8 mouse cellular contexts compared by ENCODE assay signal in the genomic region with DNA sequence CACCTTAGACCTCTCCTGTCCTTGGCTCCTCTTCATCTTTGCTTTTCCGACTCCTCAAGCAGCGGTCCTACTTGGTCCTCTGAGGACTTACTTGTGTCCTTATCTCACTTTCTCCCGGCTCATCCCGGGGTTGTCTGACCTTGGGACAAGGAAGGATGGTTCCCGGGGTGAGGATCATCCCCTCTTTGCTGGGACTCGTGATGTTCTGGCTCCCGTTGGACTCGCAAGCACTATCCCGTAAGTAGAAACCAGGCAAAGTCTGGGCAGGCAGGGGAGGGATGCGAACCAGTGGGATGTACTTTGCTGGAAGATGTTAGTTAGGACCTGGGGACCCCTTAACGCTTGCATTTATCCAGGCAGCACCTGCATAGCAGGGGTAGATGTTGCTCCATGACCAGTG. TPM values are rescaled to one million over a fixed set of nuclear protein-coding genes. Genes with fewer than 3 reads are reported as not detected.
DNase-seq lines count a peak whose midpoint lies in the region; ATAC-seq lines count a peak whose summit lies in the region.

No protein-coding gene starts in this region.

- WGBS in heart, embryonic 14.5 days: 4% methylated on average over 11 of the region's 11 CpGs
- WGBS in embryonic facial prominence, embryonic 11.5 days: 3% methylated on average over 11 of the region's 11 CpGs
- WGBS in hindbrain, embryonic 13.5 days: 6% methylated on average over 11 of the region's 11 CpGs
- 3% methylated on average over 11 of the region's 11 CpGs for WGBS in midbrain, embryonic 14.5 days

- peak overlapping the region; percentile 39 to 45 for H3K4me3 ChIP-seq in heart, embryonic 14.5 days (ENCODE audit: control insufficient read depth in 1 of 2, insufficient read depth in 1 of 2, low read depth in 1 of 2, low read length in 2 of 2)
- H3K4me3 ChIP-seq in embryonic facial prominence, embryonic 11.5 days (ENCODE audit: low read depth, low read length): peak overlapping the region; percentile 47
- H3K4me3 ChIP-seq in hindbrain, embryonic 13.5 days: peak overlapping the region; percentile 49
- peak overlapping the region; percentile 45; the same call in 1 of the 2 replicates for H3K4me3 ChIP-seq in midbrain, embryonic 14.5 days (replicated peaks; ENCODE audit: low read depth, low read length)

- no peaks in the 10 kb centered on the region for H3K36me3 ChIP-seq in heart, embryonic 14.5 days (ENCODE audit: control insufficient read depth, insufficient read depth, low read length)
- H3K36me3 ChIP-seq in embryonic facial prominence, embryonic 11.5 days (replicated peaks; ENCODE audit: control insufficient read depth, insufficient read depth, low read depth, low read length): no peaks in the 10 kb centered on the region
- no peaks in the 10 kb centered on the region for H3K36me3 ChIP-seq in hindbrain, embryonic 13.5 days
- no peaks in the 10 kb centered on the region for H3K36me3 ChIP-seq in midbrain, embryonic 14.5 days (ENCODE audit: control insufficient read depth, insufficient read depth, low read length)

- H3K27ac ChIP-seq in heart, embryonic 14.5 days (replicated peaks in 1 of 2; ENCODE audit: control insufficient read depth in 1 of 2, insufficient read depth in 1 of 2, low read depth in 2 of 2, low read length in 2 of 2): no peak overlapping the region
- H3K27ac ChIP-seq in embryonic facial prominence, embryonic 11.5 days (replicated peaks; ENCODE audit: low read depth, low read length): no peak overlapping the region
- H3K27ac ChIP-seq in hindbrain, embryonic 13.5 days: no peak overlapping the region
- H3K27ac ChIP-seq in midbrain, embryonic 14.5 days (replicated peaks; ENCODE audit: low read depth, low read length): no peak overlapping the region

- H3K4me1 ChIP-seq in heart, embryonic 14.5 days (ENCODE audit: control insufficient read depth in 2 of 2, insufficient read depth in 2 of 2, low read length in 2 of 2): peaks cover 0 to 14% of the 10 kb centered on the region in 2 experiments; a peak in 3 of 4 replicates
- H3K4me1 ChIP-seq in embryonic facial prominence, embryonic 11.5 days (ENCODE audit: control insufficient read depth, insufficient read depth, low read length): no peaks in the 10 kb centered on the region; the same call in 1 of the 2 replicates
- peaks cover 17% of the 10 kb centered on the region for H3K4me1 ChIP-seq in hindbrain, embryonic 13.5 days (replicated peaks)
- peaks cover 7% of the 10 kb centered on the region; the same call in 1 of the 2 replicates for H3K4me1 ChIP-seq in midbrain, embryonic 14.5 days (ENCODE audit: control insufficient read depth, insufficient read depth, low read length)

- peaks cover 63% of the 10 kb centered on the region for H3K27me3 ChIP-seq in heart, embryonic 14.5 days (ENCODE audit: control insufficient read depth, insufficient read depth, low read length)
- H3K27me3 ChIP-seq in embryonic facial prominence, embryonic 11.5 days (ENCODE audit: control insufficient read depth, insufficient read depth, low read length): peaks cover 41% of the 10 kb centered on the region
- H3K27me3 ChIP-seq in hindbrain, embryonic 13.5 days: peaks cover 71% of the 10 kb centered on the region
- H3K27me3 ChIP-seq in midbrain, embryonic 14.5 days (ENCODE audit: control insufficient read depth, insufficient read depth, low read length): peaks cover 44% of the 10 kb centered on the region

- H3K9ac ChIP-seq in heart, embryonic 14.5 days (ENCODE audit: low read length): no peak overlapping the region
- no peak overlapping the region for H3K9ac ChIP-seq in embryonic facial prominence, embryonic 11.5 days (replicated peaks; ENCODE audit: low read length)
- H3K9ac ChIP-seq in hindbrain, embryonic 13.5 days: no peak overlapping the region
- H3K9ac ChIP-seq in midbrain, embryonic 14.5 days (replicated peaks; ENCODE audit: low read length): no peak overlapping the region

- H3K9me3 ChIP-seq in heart, embryonic 14.5 days (ENCODE audit: control insufficient read depth, low read length): no peaks in the 10 kb centered on the region
- H3K9me3 ChIP-seq in embryonic facial prominence, embryonic 11.5 days (replicated peaks; ENCODE audit: control insufficient read depth, low read length): no peaks in the 10 kb centered on the region
- H3K9me3 ChIP-seq in hindbrain, embryonic 13.5 days: no peaks in the 10 kb centered on the region
- H3K9me3 ChIP-seq in midbrain, embryonic 14.5 days (ENCODE audit: control insufficient read depth, low read length): no peaks in the 10 kb centered on the region

- no peak for DNase-seq in heart, adult 11 months
- DNase-seq in embryonic facial prominence, embryonic 11.5 days (ENCODE audit: low spot score): no peak
- DNase-seq in midbrain, embryonic 14.5 days: peak; percentile 15
- DNase-seq in testis, postnatal 10 days (ENCODE audit: low spot score): no peak
- DNase-seq in layer of hippocampus, postnatal 36 days: no peak
- DNase-seq in kidney, adult 18-20 months: no peak

- ATAC-seq in heart, embryonic 14.5 days (ENCODE audit: insufficient number of reproducible peaks, insufficient read depth, low FRiP score, low read depth): no peak
- no peak for ATAC-seq in embryonic facial prominence, embryonic 11.5 days (replicated peaks; ENCODE audit: insufficient number of reproducible peaks, low FRiP score, low TSS enrichment, low read depth)
- ATAC-seq in hindbrain, embryonic 13.5 days (ENCODE audit: low FRiP score): no peak
- no peak for ATAC-seq in midbrain, embryonic 14.5 days (ENCODE audit: low FRiP score, low TSS enrichment)

- H3K4me2 ChIP-seq in heart, embryonic 14.5 days (ENCODE audit: low read length): peak overlapping the region; percentile 83
- peak overlapping the region; percentile 96 for H3K4me2 ChIP-seq in embryonic facial prominence, embryonic 11.5 days (ENCODE audit: low read depth, low read length)
- peak overlapping the region; percentile 92 for H3K4me2 ChIP-seq in hindbrain, embryonic 13.5 days
- peak overlapping the region; percentile 86 for H3K4me2 ChIP-seq in midbrain, embryonic 14.5 days (ENCODE audit: low read length)

RNA-seq across cellular contexts. Expression of gene Chrdl2, which starts 0.4 kb away (rescaled TPM):
- polyA plus RNA-seq in heart, embryonic 14.5 days (2014; fragmentation: Nextera tagmentation; extraction: Ambion mirVana): 0.30 TPM in 1 of 2 replicates, not detected in the other
- 0.49 and 1.3 TPM in 2 replicates for polyA plus RNA-seq in embryonic facial prominence, embryonic 11.5 days (2014; fragmentation: Nextera tagmentation; extraction: Ambion mirVana)
- polyA plus RNA-seq in hindbrain, embryonic 13.5 days (2015; fragmentation: Nextera tagmentation; extraction: Ambion mirVana): 0.27 and 0.42 TPM in 2 replicates
- not detected in 2 replicates for polyA plus RNA-seq in midbrain, embryonic 14.5 days (2014; fragmentation: Nextera tagmentation; extraction: Ambion mirVana)
- under 1 TPM; 0.47 to 0.58 TPM for total RNA-seq in layer of hippocampus, postnatal 36 days (2021)

RNA-seq across cellular contexts. Expression of gene Rnf169, which starts 26.2 kb away (rescaled TPM):
- polyA plus RNA-seq in heart, embryonic 14.5 days (2014; fragmentation: Nextera tagmentation; extraction: Ambion mirVana): 4.4 and 4.5 TPM in 2 replicates
- polyA plus RNA-seq in embryonic facial prominence, embryonic 11.5 days (2014; fragmentation: Nextera tagmentation; extraction: Ambion mirVana): 6.9 and 7.4 TPM in 2 replicates
- polyA plus RNA-seq in hindbrain, embryonic 13.5 days (2015; fragmentation: Nextera tagmentation; extraction: Ambion mirVana): 4.1 and 4.5 TPM in 2 replicates
- 6.4 and 6.7 TPM in 2 replicates for polyA plus RNA-seq in midbrain, embryonic 14.5 days (2014; fragmentation: Nextera tagmentation; extraction: Ambion mirVana)
- 10 to 100 TPM; 24.6 to 29.5 TPM for total RNA-seq in layer of hippocampus, postnatal 36 days (2021)
